Mouse (Mus musculus): ENCODE data around the gene Sptbn1.
"Not testable (repeated sequence)": the region's sequence is repeated elsewhere in the genome, so short reads cannot be mapped to it uniquely, and the experiment has no call there.

Gene Sptbn1

DNA sequence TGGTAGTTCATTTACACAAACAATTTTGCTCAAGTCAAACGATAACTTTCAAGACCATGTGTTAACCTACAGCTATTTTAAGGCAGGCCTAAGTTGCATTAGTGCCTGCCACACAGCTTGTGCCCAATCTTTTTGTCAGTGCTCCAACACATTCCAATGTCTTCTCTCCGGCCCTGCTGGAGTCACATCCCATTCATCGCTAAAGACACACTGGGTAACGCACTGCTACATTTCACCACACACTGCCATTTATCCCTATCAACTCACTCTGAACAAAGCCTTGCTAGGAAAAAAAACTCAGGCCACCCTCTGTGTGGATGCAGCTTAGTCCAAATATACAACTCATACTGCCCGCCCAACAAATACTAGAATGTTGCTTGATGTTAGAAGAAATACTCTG, 11.5 kb downstream of the Sptbn1 start:
- DNase-seq (ENCODE audit: low spot score): no peak

GRCm38 (mm10) chr11:30255211-30255610, 12.8 kb downstream of the Sptbn1 start:
- not testable (repeated sequence) for DNase-seq (ENCODE audit: low spot score)

DNA sequence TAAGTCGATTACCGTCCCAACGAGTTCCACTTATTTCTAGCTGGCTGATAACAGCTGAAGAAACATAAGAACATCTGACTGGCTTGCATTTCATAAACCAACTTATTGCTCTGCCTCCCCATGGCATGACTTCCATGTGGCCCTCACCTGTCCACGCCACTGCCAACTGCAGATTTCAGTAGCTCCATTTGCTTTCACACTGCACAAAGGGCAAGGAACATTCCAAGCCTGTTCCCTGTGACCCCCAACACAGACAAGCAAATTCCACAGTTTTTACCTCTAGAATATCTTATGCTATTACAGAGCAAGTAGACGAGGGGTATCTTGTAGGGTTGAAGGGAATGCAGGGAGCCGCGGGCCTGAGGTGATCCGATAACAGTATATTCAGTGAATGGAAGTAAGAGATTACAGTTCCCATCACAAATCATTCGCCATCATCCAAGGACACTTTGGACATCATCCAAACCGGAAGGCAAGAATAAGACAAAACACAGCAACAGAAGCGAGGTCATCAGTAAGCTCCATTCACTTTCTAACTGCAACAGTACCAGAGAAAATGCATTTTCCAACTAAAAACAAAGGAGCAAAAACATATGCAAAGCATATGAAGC, 16.6 kb downstream of the Sptbn1 start:
- no peak for DNase-seq (ENCODE audit: low spot score)

DNA sequence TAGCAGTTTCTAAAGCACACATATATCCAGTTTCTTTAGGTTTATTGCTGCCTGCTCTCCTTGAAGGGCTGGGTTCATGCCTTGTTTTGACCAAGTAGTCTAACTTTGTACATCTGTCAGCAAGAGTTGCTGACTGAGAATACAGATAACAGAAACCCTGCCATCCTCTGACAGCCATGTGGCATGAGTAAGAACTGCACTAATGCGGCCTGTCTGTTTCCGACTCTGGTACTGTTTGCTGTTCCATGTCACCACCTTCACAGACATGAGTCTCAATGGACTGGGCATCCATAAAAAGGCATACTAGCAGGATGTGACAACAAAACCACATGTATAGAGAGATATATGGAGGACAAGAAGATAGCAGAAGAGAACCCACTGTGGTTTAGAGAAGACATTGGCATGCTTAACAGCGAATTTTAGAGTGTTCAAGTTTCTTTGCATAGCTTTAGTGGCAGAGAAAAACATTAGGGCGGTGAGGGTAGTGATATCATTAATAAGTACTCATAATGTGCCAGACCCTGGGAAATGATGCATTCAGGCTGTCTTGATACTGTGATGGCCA, 18.4 kb downstream of the Sptbn1 start:
- no peak for DNase-seq (ENCODE audit: low spot score)

- DNase-seq (ENCODE audit: low spot score): no peak
Measured at GRCm38 (mm10) chr11:30247106-30247505, 20.9 kb downstream of the Sptbn1 start.

DNA sequence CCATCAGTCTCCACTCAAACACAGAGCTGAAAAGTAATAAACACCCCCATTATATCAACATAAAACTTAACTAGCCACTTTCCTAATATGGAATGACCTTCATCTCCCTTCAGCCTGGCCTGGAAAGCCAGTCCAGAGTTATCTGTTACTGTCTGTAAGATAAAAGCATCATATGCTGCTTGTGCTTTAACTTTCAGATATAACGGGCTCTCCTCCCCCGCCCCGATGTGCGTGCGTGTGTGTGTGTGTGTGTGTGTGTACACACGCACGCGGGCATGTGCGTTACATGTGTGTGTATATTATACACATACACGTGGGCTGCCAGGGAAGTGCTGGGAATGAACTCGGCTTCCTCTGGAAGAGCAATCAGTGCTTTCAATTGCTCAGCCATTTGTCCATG, 21.8 kb downstream of the Sptbn1 start:
- no peak for DNase-seq (ENCODE audit: low spot score)

- DNase-seq (ENCODE audit: low spot score): no peak
Measured at GRCm38 (mm10) chr11:30244172-30244571, 23.8 kb downstream of the Sptbn1 start.

DNA sequence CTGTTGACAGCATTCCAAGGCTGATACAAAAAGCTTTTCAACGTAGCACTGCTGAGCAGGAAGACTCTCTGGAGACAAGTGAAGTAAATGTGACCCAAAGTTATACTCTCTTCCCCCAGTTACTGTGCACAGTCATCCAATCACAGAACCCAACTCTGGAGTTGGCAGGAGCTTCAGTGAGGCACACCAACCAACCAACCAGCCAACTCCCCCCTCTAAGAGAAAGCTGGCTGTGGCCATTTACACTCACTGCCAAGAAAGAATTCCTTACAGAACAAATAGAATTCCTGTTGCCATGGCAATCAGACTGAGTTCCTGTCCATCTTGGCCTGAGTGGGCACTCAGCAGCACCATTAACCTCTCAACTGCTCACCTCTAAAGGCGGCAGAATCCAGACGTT, 24.4 kb downstream of the Sptbn1 start:
- DNase-seq (ENCODE audit: low spot score): no peak

GRCm38 (mm10) chr11:30240861-30241260, 27.1 kb downstream of the Sptbn1 start:
- no peak for DNase-seq (ENCODE audit: low spot score)

- no peak for DNase-seq (ENCODE audit: low spot score)
Measured at GRCm38 (mm10) chr11:30237960-30238359, 30.0 kb downstream of the Sptbn1 start.

- DNase-seq (ENCODE audit: low spot score): no peak
Measured at GRCm38 (mm10) chr11:30236681-30237242, 31.2 kb downstream of the Sptbn1 start.

GRCm38 (mm10) chr11:30235666-30236065, 32.3 kb downstream of the Sptbn1 start:
- DNase-seq (ENCODE audit: low spot score): no peak

DNA sequence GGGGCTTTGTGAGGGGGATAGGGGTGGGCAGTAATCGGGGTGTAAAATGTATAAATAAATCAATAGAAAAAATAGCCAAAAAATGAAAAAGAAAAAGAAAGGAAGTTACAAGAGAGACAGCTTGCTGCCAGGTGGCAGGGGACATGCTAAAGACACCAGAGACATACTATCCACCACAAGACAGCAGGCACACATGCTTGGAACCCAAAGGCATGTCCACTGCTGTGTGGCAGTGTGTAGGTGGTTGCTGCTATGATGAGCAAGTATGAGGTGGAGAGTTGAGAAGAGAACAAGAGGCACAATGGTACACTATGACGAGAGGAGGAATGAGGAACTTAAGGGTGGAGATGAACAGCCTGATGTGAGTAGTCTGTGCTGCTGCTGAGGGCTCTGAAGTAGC, 32.8 kb downstream of the Sptbn1 start:
- DNase-seq (ENCODE audit: low spot score): no peak

DNA sequence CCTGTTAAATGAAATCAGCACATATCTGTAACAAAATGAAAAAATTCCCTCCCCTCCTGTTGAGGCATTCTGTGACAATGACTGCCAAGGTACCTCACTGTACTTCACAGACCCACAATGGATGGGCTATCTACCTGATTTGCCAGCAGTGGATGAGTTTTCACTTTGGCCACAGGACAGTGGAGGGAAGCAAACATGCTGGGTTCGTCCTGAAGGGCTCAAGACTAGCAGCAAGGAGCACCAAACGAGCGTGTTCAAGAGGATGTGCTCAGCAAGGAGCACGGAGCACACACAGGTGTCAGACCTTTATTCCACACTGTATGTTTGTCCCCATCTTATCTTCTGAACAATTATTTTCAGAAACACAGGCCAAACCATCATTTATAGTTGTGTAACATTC, 34.0 kb downstream of the Sptbn1 start:
- no peak for DNase-seq (ENCODE audit: low spot score)

- DNase-seq (ENCODE audit: low spot score): peak; percentile 43
Measured at GRCm38 (mm10) chr11:30232082-30232481, 35.9 kb downstream of the Sptbn1 start.

DNA sequence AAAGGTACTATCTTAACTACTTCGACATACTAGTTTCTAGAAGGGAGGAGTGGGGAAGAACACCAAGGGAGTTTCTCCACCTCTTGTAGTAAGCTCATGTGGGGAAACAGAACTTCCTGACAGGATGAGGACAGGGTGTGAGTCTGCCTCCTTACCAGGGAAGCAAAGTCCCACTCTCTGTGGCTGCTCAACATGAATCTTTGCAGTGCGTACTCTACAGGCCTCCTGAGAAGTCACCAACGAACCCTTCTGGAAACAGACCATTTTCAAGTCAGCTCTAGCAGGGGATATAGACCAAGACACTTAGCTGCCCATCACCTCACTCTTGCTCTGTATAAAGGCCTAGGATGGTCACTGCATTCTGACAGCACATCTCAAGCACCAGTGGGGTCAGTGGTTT, 36.6 kb downstream of the Sptbn1 start:
- no peak for DNase-seq (ENCODE audit: low spot score)

GRCm38 (mm10) chr11:30230330-30230771, 37.6 kb downstream of the Sptbn1 start:
- no peak for DNase-seq (ENCODE audit: low spot score)

GRCm38 (mm10) chr11:30226756-30227155, 41.2 kb downstream of the Sptbn1 start:
- no peak for DNase-seq (ENCODE audit: low spot score)

DNA sequence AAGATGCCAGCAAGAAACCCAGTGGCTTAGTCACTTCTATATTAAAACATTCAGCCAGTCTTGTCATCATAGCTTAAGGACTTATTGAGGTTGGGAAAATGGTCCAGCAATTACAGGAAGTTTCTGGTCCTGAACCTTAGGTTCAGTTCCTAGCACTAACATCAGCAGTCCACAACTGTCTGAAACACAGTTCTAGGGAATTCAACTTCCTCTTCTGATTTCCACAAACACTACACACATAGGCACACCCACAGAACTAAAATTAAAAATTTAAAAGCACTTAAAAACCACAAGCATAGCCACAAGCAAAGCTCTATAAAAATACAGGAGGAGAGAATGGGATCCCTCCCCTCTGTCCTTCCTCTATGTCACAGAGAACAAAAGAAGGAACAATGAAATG, 43.4 kb downstream of the Sptbn1 start:
- no peak for DNase-seq (ENCODE audit: low spot score)

DNA sequence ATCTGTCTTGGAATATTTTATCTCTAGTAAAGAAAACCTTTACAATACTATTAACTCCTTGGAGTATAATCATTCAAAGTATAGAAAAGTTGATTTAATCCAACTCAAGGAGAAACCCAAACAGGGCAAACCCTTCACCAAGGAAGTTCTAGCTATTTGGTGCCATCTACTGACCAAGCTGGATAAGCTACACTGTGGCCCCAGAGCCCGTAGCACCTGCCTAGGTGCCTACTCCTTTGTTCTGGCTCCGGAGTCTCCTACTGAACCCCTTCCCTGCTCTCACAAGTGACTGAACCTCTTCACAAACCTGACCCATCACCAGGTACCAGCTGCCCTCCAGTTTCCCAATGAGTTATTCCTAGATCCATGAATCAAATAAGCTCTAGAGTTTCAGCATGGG, 45.3 kb downstream of the Sptbn1 start:
- DNase-seq (ENCODE audit: low spot score): no peak

DNA sequence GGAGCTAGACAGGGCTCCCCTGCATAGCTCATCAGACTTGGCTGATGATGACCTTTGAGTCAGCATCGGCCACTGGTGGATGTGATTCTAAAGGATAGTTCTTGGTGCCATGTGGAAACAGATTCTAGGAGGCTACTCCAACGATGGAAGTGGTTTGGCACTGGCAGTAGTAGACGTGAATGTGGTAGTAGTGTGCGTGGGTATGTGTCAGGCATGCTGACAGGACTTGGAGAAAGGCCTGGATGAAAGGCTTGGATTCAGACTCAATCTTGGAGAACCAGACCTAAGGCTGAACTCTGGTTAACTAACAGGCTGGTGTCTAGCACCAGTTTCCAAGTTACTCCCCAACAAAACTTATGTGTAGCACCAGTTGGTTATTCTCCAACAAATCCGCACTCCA, 46.9 kb downstream of the Sptbn1 start:
- no peak for DNase-seq (ENCODE audit: low spot score)

- DNase-seq (ENCODE audit: low spot score): no peak
Measured at GRCm38 (mm10) chr11:30218386-30218785, 49.6 kb downstream of the Sptbn1 start.

GRCm38 (mm10) chr11:30217496-30217895, 50.5 kb downstream of the Sptbn1 start:
- no peak for DNase-seq (ENCODE audit: low spot score)
